Mouse (Mus musculus): Measurements from ENCODE around the gene Slc25a47.

- TF ChIP-seq CTCF (IDR thresholded peaks at IDR 0.05; ENCODE audit: low read depth, low read length) (no peak), POLR2A (IDR thresholded peaks at IDR 0.05; ENCODE audit: borderline replicate concordance, low read depth, low read length) (no peak)
These were observed 42.3 kb upstream of the Slc25a47 start for GRCm38 (mm10) chr12:108793453-108793941.

Measured in bone marrow macrophage, adult 2 months (primary cell).